Mouse (Mus musculus) heart, embryonic 15.5 days (tissue): ENCODE results near the gene Depdc5. TPM values are rescaled to one million over a fixed set of nuclear protein-coding genes. Genes with fewer than 3 reads are reported as not detected.
A peak's percentile ranks its signal among the peaks of the same experiment; 100 is the strongest.
"Not testable (repeated sequence)": the region's sequence is repeated elsewhere in the genome, so short reads cannot be mapped to it uniquely, and the experiment has no call there.

Source experiments
- ATAC-seq: fragments of 200-750 bp; cut with Nextera tagmentation; replicated peaks from 2 replicates; pipeline ENCODE4 v1.8.0; 2017; ENCODE audit warnings: low read depth, moderate TSS enrichment; ENCODE audit not compliant: insufficient number of reproducible peaks, insufficient read depth, low FRiP score
- H3K27ac ChIP-seq: fragments of 300-500 bp; sonication (generic); 2 replicates; pipeline ENCODE4 v1.5.1; 2015; ENCODE audit warnings: mild to moderate bottlenecking, inconsistent platforms
- H3K27me3 ChIP-seq: fragments of 300-500 bp; sonication (generic); 2 replicates; pipeline ENCODE4 v1.6.1; 2015; ENCODE audit warnings: inconsistent platforms
- H3K36me3 ChIP-seq: fragments of 300-500 bp; sonication (generic); 2 replicates; pipeline ENCODE4 v1.6.1; 2015; ENCODE audit warnings: mild to moderate bottlenecking, inconsistent platforms
- H3K4me1 ChIP-seq: fragments of 300-500 bp; sonication (generic); replicated peaks from 2 replicates; pipeline ENCODE4 v1.6.1; 2015; ENCODE audit warnings: inconsistent platforms
- H3K4me2 ChIP-seq: fragments of 300-500 bp; sonication (generic); 2 replicates; pipeline ENCODE4 v1.6.1; 2015; ENCODE audit warnings: inconsistent platforms, mild to moderate bottlenecking, moderate library complexity
- H3K4me3 ChIP-seq: fragments of 300-500 bp; sonication (generic); 2 replicates; pipeline ENCODE4 v1.5.1; 2015; ENCODE audit warnings: mild to moderate bottlenecking, inconsistent platforms
- H3K9ac ChIP-seq: fragments of 300-500 bp; sonication (generic); 2 replicates; pipeline ENCODE4 v1.6.1; 2015; ENCODE audit warnings: mild to moderate bottlenecking, inconsistent platforms
- H3K9me3 ChIP-seq: fragments of 300-500 bp; sonication (generic); replicated peaks from 2 replicates; pipeline ENCODE4 v1.6.1; 2016; ENCODE audit warnings: inconsistent platforms
- WGBS: fragments of 180-500 bp; shearing (Covaris S2); methylation state at CpG from one replicate; pipeline ENCODE4 v1.1.7; 2015; ENCODE audit warnings: mixed read lengths; 5-methylcytosine and 5-hydroxymethylcytosine counted together
- polyA plus RNA-seq: library from polyadenylated mRNA; unstranded; fragments of >200 nt; fragmentation: Nextera tagmentation; extraction: Ambion mirVana; gene quantifications from 2 replicates; pipeline ENCODE4 v1.2.1, GENCODE M21; 2015

The Depdc5 gene
- 16.1 and 18.4 TPM in 2 replicates for polyA plus RNA-seq

DNA sequence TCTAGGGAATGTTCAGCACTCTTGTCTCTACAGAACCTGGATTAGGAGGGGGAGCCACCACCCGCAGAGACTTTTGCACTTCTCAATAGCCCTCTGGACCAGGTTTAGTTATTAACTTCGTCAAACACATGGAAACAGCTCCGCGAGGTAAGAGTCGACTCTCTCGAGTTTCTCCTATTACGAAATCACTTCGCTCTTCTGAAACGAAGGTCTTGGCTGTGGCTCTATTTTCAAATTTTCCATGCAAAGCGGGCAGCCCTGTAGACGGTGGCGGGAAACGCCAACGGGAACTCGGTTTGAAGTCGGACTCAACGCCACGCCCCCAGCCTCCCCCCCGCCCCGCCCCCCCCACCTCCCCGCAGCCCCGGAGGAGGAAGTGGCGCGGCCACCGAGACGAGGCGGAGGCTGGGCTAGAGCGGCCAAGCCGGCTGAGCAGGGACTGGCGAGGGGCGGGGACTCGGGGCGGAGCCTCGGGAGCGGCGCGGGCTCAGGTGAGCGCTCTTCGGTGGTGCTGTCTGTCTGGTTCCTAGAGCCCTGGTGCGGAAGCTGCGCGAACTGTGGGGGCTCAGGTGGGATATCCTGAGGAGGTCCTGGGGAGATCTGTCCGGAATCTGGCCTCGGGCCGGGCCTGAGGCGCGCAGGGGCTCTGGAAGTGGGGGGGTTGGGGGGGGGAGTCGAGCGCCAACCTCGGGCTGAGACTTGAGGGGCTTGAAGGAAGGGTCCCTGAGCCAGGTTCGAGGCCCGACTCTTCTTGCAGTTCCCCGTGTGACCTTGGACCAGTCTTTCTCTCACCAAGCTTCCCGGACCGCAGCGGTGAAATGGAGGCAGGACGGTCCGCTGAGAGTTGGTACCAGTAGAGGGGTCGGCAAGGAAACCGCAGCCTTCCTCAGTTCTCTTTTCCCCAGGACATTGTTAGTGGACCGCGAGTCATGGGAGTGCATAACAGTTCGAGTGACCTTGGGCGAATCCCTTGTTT lies at the start of gene Depdc5:
TSS of gene Depdc5 (plus strand) at position 449 of the 976 bp plus-strand sequence.
- Histone ChIP-seq H3K9me3 (no peaks in the 10 kb centered on the region), H3K9ac (peak within 1 kb of the TSS; percentile 82), H3K36me3 (peaks cover 14% of the 10 kb centered on the region), H3K4me3 (peak within 1 kb of the TSS; percentile 86), H3K27ac (peak within 1 kb of the TSS; percentile 82), H3K27me3 (no peaks in the 10 kb centered on the region), H3K4me2 (peak within 1 kb of the TSS; percentile 81), H3K4me1 (peaks cover 6% of the 10 kb centered on the region)
- ATAC-seq, result peak; percentile 99
- WGBS, result under 1% methylated on average over 64 of the region's 64 CpGs

DNA sequence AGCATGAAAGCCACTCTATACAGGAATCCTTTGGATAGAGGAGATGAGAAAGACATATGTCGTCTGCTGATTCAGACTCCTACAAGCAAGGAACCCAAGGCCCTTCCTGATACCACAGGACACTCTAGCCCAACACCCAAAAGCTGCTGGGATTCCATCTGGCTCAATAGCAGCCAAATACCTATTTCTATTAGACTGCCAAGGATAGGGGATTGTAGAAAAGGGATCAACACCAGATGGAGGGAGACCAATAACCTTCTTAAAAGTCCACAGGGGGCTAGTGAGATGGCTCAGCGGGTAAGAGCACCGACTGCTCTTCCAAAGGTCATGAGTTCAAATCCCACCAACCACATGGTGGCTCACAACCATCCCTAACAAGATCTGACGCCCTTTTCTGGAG lies 48.1 kb upstream of the Depdc5 start:
- H3K4me3 ChIP-seq, result no peak overlapping the region
- WGBS, result 96% methylated on average over 4 of the region's 4 CpGs

DNA sequence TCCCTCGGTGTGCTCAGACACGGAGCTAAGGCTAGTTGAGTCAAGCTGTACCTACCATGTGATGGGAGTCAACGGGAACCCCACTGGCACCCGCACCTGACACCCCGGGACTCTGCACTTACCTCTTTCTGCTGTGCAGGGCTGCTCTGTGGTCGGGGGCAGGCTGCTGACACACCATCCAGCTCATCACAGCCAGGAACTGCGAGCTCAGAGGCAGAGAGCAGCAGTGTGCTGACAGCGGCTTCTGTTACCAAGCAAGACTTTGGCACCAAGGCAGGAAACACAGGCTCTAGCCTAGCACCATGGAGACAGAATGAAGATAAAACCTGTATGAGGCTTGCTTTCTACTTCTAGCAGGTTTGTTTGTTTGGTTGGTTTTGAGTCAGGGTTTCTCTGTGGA lies 43.0 kb upstream of the Depdc5 start:
- H3K27me3 ChIP-seq, result no peaks in the 10 kb centered on the region
- H3K9me3 ChIP-seq, result no peaks in the 10 kb centered on the region
- WGBS, result 94% methylated on average over 8 of the region's 8 CpGs
- no peak overlapping the region for H3K9ac ChIP-seq
- H3K4me2 ChIP-seq, result no peak overlapping the region
- H3K27ac ChIP-seq, result no peak overlapping the region
- no peaks in the 10 kb centered on the region for H3K4me1 ChIP-seq
- no peak overlapping the region for H3K4me3 ChIP-seq
- H3K36me3 ChIP-seq, result peaks cover 57% of the 10 kb centered on the region
- ATAC-seq, result no peak

More for the DNA sequence above, 48.1 kb upstream of the Depdc5 start:
- Histone ChIP-seq H3K27me3 (no peaks in the 10 kb centered on the region), H3K27ac (no peak overlapping the region), H3K9me3 (no peaks in the 10 kb centered on the region), H3K9ac (no peak overlapping the region), H3K4me1 (no peaks in the 10 kb centered on the region), H3K4me2 (no peak overlapping the region), H3K36me3 (peaks cover 57% of the 10 kb centered on the region)
- ATAC-seq, result no peak

DNA sequence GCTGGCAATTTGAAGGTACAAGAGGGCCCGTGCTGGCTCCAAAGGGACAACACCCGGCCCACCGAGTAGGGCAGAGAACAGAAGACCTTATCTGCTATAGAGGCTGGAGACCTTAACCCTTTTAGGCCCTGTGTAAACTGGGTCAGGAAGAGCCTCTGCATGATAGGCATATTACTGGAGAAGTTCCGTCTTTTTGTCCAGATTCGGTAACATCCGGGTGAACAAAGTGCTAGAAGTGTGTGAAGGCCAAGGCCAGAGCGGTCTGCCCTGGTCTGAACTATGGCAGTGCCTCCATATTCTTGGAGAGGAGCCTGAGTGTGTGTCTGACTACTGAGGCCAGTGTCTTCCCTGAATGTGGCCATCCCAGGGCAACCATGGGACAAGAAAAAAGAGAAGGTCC lies 36.5 kb upstream of the Depdc5 start, which contains the start of gene Gm20671:
TSS of gene Gm20671 (minus strand) at position 101 of the 400 bp plus-strand sequence.
- H3K4me2 ChIP-seq, result no peak within 1 kb of the TSS
- no peaks in the 10 kb centered on the region for H3K4me1 ChIP-seq
- no peak within 1 kb of the TSS for H3K27ac ChIP-seq
- H3K9ac ChIP-seq, result no peak within 1 kb of the TSS
- no peaks in the 10 kb centered on the region for H3K9me3 ChIP-seq
- 76% methylated on average over 7 of the region's 7 CpGs for WGBS
- H3K4me3 ChIP-seq, result no peak within 1 kb of the TSS
- H3K27me3 ChIP-seq, result no peaks in the 10 kb centered on the region
- H3K36me3 ChIP-seq, result peaks cover 63% of the 10 kb centered on the region
- no peak for ATAC-seq

DNA sequence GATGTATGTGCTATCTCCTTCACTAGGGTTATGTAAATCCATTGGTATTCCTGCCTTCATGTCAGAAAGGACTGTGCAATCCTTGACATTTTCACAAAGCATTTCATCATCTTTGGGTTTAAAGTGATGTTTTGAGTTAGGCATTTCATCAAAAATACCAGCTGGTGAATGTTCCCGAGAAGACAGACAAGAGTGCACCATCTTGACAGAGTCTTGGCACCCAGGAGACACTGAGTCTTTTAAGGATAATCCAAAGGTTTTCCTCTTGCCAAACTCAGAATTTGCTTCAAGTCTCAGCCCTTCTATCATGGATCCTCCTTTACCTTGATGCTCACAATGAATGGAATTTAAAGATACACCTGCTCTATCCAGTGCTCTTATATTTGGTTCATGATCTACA lies 34.7 kb upstream of the Depdc5 start:
- H3K27me3 ChIP-seq, H3K4me1 ChIP-seq, H3K9me3 ChIP-seq, H3K27ac ChIP-seq, H3K4me3 ChIP-seq, H3K4me2 ChIP-seq, ATAC-seq, H3K9ac ChIP-seq: not testable (repeated sequence)
- 80% methylated on average over 1 of the region's 1 CpGs for WGBS
- peaks cover 68% of the 10 kb centered on the region for H3K36me3 ChIP-seq

DNA sequence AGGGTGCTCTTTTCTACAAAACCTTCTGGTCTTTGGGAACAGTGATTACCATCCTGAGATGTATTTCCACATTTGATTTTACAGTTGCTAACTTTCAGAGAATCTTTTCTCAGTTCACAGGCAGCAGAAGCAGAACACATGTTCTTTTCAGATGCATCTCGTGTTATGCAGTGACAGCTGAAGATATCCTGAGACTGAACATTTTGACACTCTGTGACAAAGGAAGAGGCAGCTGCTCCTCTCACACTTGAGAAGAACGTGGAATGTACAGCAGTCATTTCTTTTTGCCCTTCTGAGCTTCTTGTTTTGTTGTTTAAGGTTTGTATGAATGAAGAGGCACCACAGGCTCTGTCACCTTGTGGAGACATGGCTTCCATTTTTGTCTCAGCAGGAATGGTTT lies 33.4 kb upstream of the Depdc5 start:
- H3K27ac ChIP-seq, result no peak overlapping the region
- H3K27me3 ChIP-seq, result no peaks in the 10 kb centered on the region
- 77% methylated on average over 2 of the region's 2 CpGs for WGBS
- H3K4me1 ChIP-seq, result no peaks in the 10 kb centered on the region
- no peak overlapping the region for H3K4me3 ChIP-seq
- H3K4me2 ChIP-seq, result no peak overlapping the region
- H3K36me3 ChIP-seq, result peaks cover 77% of the 10 kb centered on the region
- no peaks in the 10 kb centered on the region for H3K9me3 ChIP-seq
- H3K9ac ChIP-seq, result no peak overlapping the region
- ATAC-seq, result no peak

DNA sequence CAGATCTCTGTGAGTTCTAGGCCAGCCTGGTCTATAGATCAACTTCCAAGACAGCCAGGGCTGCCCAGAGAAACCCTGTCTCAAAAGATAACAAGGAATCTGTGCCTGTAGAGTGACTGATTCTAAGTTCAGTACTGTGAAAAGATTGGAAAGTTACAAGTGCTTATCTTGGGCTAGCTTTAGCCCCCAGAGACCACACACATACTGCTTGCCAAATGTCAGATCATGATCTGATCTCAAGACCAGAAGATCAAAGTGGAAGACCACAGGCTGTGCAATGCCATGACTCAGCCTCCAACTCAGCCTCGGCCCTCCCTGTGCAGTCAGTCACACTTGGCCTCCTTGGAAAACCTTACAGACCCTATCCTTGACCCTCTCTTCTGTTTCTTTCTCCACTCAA lies 29.0 kb upstream of the Depdc5 start:
- Histone ChIP-seq H3K9me3 (no peaks in the 10 kb centered on the region), H3K9ac (no peak overlapping the region), H3K27me3 (no peaks in the 10 kb centered on the region), H3K4me3 (no peak overlapping the region), H3K4me2 (no peak overlapping the region), H3K4me1 (no peaks in the 10 kb centered on the region), H3K36me3 (peaks cover 76% of the 10 kb centered on the region), H3K27ac (no peak overlapping the region)
- whole genome bisulfite sequencing, result 89% methylated on average over 1 of the region's 1 CpGs
- ATAC-seq, result no peak

DNA sequence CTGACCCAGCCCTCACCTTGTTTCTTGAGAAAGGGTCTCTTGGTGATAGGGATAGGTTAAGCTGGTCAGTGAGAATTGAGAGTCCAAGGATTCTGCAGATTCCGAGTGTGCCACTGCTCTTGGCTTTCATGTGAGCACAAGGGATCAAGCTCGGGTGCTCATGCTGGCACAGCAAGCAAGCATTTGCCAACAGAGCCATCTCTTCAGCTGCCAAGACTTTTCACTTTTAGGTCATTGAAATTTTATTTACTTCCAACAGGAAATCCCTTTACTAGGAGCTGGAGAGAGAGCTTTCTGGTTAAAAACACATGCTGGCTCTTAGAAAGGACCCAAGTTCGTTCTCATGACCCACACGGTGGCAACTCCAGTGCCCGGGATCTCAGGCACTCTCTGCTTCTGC lies 26.5 kb upstream of the Depdc5 start:
- Histone ChIP-seq H3K4me3 (no peak overlapping the region), H3K27ac (no peak overlapping the region), H3K36me3 (peaks cover 68% of the 10 kb centered on the region), H3K4me2 (no peak overlapping the region), H3K9me3 (no peaks in the 10 kb centered on the region), H3K27me3 (no peaks in the 10 kb centered on the region), H3K9ac (no peak overlapping the region), H3K4me1 (no peaks in the 10 kb centered on the region)
- ATAC-seq, result no peak
- WGBS, result 90% methylated on average over 5 of the region's 5 CpGs

DNA sequence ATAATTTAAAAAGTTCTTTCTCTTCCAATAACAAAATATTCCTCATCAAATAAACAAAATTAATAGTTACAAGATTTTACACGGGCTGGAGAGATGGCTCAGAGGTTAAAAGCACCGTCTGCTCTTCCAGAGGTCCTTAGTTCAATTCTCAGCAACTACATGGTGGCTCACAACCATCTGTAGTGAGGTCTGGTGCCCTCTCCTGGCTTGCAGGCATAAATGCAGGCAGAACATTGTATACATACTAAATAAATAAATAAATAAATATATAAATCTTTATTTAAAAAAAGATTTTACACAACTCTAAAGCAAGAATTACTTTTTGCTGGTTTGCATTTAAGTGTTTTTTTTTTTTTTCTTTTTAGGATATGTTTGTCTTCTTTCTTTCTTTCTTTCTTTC lies 23.5 kb upstream of the Depdc5 start:
- H3K27me3 ChIP-seq, result no peaks in the 10 kb centered on the region
- H3K36me3 ChIP-seq, result peaks cover 73% of the 10 kb centered on the region
- WGBS, result 94% methylated on average over 2 of the region's 2 CpGs
- no peaks in the 10 kb centered on the region for H3K9me3 ChIP-seq
- H3K4me1 ChIP-seq, result no peaks in the 10 kb centered on the region
- H3K9ac ChIP-seq, result no peak overlapping the region
- no peak overlapping the region for H3K4me2 ChIP-seq
- H3K27ac ChIP-seq, result no peak overlapping the region
- no peak overlapping the region for H3K4me3 ChIP-seq
- ATAC-seq, result no peak

DNA sequence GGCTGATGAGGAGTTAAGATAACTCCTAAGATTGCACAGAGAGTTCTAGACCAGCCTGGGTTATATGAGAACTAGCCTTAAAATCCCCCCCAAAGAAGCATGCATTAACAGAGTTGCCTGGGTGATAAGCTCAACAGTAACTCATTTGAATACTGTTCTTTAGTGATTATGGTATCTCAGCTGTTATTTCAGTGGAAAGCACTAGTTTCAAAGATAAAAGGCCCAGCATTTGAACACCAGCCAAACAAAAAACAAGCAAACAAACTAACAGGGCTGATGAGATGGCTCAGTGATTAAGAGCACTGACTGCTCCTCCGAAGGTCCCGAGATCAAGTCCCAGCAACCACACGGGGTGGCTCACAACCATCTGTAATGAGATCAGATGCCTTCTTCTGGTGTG lies 14.3 kb upstream of the Depdc5 start:
- Histone ChIP-seq H3K36me3 (peaks cover 19% of the 10 kb centered on the region), H3K9me3 (no peaks in the 10 kb centered on the region), H3K9ac (no peak overlapping the region), H3K27me3 (no peaks in the 10 kb centered on the region), H3K4me2 (no peak overlapping the region), H3K27ac (no peak overlapping the region), H3K4me3 (no peak overlapping the region), H3K4me1 (peaks cover 19% of the 10 kb centered on the region)
- WGBS, result 91% methylated on average over 3 of the region's 3 CpGs
- ATAC-seq, result no peak

DNA sequence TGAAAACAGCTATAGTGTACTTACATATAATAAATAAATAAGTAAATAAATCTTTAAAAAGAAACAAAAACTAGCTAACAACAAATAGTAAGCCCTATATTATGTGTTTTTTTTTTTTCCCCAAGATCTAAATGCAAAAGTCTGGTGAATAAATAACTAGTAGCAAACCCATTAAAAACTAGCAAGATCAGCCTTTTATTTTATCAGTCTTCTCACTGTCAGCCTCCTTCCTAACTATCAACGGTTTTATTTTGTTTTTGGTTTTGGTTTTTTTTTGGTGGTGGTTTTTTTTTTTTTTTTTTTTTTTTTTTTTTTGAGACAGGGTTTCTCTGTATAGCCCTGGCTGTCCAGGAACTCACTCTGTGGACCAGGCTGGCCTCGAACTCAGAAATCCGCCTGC lies 13.9 kb upstream of the Depdc5 start:
- ATAC-seq, H3K9me3 ChIP-seq, H3K27me3 ChIP-seq, H3K9ac ChIP-seq, H3K4me2 ChIP-seq, H3K4me3 ChIP-seq, H3K27ac ChIP-seq: not testable (repeated sequence)
- Histone ChIP-seq H3K4me1 (peaks cover 19% of the 10 kb centered on the region), H3K36me3 (peaks cover 15% of the 10 kb centered on the region)
- WGBS, result 93% methylated on average over 3 of the region's 3 CpGs

DNA sequence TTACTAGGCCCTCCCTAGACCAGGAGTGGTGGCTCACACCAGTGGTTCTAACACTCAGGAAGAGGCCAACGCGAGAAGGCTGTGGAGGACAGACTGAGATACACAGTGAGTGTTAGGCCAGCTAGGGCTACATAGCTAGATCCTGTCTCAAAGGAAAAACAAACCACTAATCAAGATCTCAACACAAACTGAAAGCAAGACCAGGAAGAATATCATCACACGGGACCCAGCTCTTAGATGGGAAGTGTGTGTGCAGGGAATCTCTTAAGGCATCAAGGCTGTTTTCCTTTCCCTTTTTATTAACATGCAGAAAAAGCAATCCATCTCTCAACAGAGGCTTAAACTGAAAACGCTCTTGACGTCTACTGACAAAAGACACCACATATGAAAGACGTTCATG lies 11.5 kb upstream of the Depdc5 start:
- H3K36me3 ChIP-seq, result peaks cover 10% of the 10 kb centered on the region
- peak overlapping the region; percentile 77 for H3K4me2 ChIP-seq
- H3K4me3 ChIP-seq, result peak overlapping the region; percentile 96; the same call in 1 of the 2 replicates
- no peaks in the 10 kb centered on the region for H3K9me3 ChIP-seq
- H3K27ac ChIP-seq, result no peak overlapping the region
- H3K27me3 ChIP-seq, result no peaks in the 10 kb centered on the region
- no peak for ATAC-seq
- no peak overlapping the region for H3K9ac ChIP-seq
- H3K4me1 ChIP-seq, result peaks cover 19% of the 10 kb centered on the region
- WGBS, result 30% methylated on average over 6 of the region's 6 CpGs
